Mouse (Mus musculus): ENCODE results near the gene Elf2.
"Not testable (repeated sequence)": the region's sequence is repeated elsewhere in the genome, so short reads cannot be mapped to it uniquely, and the experiment has no call there.

The Elf2 gene

DNA sequence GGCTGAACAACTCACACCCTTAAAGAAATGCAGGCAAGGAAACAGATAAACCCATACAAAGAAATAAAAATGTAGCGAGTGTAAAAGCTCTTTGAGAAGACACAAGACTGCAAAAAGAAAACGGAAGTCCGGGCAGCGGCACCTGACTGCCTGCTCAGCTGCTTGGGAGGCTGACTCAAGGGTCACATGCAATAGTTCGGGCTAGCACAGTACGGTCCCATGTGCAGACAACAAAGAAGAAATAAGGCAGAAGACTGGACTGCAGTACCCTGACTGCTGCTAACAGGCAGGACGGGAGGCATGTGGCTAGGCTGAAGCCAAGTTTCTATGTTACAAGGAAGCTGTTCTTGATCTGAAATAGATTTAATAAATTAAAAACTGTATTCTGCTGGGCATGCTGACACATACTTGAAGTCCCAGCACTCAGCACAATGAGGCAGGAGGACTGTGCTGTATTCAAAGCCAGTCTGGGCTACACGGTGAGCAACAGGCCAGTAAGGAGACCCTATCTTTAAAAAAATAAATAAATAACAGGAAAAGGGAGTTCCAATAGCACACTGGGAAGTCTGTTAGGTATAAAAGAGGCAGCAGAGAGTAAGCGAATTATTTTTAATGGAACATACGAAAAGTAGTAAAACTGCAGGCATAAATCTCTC, 7.1 kb downstream of the Elf2 start:
- in situ Hi-C loops (cut with MseI, MboI) = no loop called here

DNA sequence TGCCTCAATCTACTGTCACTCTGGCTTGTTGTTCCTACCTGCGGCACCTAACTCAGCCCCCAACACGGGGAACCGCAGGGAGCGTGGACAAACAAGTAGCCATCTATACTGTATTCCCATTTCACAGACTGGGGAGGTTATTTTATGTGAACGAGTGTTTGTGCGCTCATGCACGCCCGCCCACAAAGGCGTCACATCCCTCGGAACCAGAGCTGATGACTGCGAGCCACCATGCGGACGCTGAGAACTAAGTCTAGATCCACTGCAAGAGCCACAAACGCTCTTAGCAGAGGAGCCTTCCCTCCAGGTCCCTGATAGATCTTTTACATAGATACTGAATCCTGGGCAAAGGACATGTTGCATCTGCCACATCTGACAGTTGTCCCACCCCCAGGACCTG, 10.4 kb downstream of the Elf2 start:
- in situ Hi-C loops (cut with MseI, MboI) = no loop called here

DNA sequence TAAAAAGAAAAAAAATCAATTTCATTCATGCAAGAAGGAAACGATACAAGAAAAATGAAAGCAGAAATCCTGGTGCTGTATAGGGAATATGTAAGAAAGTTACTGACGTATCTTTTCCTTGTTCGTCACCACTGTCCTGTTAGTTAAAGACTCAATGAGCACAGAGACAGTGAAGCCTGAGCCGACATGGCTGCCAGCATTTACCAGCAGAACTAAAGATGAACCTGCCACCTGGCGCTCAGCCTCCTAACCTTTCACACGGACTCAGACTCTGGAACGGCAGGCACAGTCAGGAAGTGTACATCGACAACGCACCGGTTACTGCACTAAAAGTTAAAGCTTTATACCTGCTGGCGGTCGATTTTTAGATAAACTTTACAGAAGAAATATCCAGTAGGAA, 11.9 kb downstream of the Elf2 start:
- in situ Hi-C loops (cut with MseI, MboI) = no loop called here

- in situ Hi-C loops (cut with MseI, MboI) = no loop called here
These were observed 12.6 kb downstream of the Elf2 start for GRCm38 (mm10) chr3:51327817-51328216.

- in situ Hi-C loops (cut with MseI, MboI) = no loop called here
These were observed 13.1 kb downstream of the Elf2 start for GRCm38 (mm10) chr3:51327429-51327797.

DNA sequence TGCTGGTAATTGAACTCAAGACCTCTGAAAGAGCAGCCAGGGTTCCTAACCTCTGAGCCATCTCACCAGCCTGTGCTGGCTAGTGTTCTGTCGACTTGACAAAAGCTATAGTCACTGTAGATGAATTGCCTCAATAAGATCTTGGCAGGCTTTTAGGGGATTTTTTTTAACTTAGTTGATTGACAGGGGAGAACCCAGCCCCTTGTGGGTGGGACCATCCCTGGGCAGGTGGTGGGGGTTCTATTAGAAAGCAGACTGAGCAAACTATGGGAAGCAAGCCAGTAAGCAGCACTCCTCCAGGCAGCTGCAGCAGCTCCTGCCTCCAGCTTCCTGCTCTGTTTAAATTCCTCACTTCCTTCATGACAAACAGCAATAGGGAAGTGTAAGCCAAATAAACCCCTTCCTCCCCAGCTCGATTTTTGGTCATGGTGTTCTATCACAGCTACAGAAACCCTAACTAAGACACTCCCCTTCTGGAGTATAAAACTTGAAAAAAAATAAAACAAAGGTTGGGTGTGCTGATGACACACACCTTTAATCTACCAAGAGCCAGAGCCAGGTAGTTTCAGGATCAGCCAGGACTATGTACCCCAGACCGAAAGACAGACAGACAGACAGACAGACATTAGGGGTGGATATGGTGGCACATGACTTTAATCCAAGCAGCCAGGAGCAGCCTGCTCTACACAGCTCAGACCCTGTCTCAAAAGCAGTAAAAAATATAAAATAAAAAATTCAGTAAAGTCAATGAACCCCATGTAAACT, 13.6 kb downstream of the Elf2 start:
- in situ Hi-C loops (cut with MseI, MboI) = no loop called here

DNA sequence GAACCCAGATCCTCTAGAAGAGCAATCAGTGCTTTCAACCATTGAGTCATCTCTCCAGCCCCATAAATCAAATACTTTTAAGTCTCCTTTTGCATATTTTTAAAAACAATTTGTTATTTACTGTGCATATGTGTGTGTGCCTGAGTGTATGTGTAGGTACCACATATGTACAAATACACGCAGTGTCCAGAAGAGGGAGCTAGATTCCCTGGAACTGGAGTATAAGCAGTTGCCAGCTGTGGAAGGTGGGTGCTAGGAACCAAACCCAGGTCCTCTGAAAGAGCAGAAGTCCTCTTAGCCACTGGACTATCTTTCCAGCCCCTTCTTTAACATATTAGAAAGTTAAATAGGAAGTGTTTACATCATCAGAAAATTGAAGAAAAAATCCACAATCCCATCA, 15.0 kb downstream of the Elf2 start:
- in situ Hi-C loops (cut with MseI, MboI) = no loop called here

DNA sequence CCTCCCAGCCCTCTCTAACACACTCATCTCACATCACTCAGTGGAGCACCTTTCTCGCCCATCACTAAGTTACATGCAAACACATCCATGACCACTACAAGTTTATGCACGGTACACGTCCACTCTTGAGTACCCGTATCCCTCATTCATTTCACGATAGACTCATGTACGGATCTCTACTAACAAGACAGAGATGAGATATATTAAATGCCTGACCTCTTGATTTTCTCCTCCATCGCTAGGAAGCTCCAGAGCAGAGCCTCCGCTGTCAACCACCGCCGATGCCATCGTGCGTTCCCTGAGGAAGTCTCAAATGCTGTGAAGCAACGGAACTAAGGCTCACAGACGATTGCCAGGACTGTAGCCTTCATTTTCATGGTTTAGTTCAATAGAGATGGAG, 17.5 kb downstream of the Elf2 start:
- in situ Hi-C loops (cut with MseI, MboI) = no loop called here

GRCm38 (mm10) chr3:51322326-51322725, 18.1 kb downstream of the Elf2 start:
- in situ Hi-C loops (cut with MseI, MboI) = no loop called here

GRCm38 (mm10) chr3:51321141-51321540, 19.3 kb downstream of the Elf2 start:
- in situ Hi-C loops (cut with MseI, MboI) = no loop called here

- in situ Hi-C loops (cut with MseI, MboI) = not testable (repeated sequence)
These were observed 22.4 kb downstream of the Elf2 start for GRCm38 (mm10) chr3:51318053-51318452.

DNA sequence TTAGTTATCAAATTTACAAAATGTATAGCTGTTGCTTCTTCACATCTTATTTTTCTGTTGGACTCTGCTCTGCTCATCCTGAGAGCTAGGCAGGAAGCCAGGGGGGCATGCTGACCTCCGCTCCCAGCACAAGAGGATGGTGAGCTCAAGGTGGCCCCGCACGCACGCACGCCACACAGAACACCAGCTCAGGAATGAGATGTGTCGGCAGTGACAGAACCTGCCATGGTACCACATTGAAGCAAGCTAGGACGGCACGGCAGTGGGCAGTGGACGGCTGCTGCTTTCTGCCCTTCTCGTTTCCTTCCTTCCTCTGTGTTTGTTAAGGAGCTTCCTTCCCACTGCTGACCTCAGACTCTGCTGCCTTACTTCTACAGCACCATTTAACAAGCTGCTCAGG, 23.6 kb downstream of the Elf2 start:
- in situ Hi-C loops (cut with MseI, MboI) = no loop called here

- in situ Hi-C loops (cut with MseI, MboI) = no loop called here
These were observed 28.8 kb downstream of the Elf2 start for GRCm38 (mm10) chr3:51311638-51312037.

DNA sequence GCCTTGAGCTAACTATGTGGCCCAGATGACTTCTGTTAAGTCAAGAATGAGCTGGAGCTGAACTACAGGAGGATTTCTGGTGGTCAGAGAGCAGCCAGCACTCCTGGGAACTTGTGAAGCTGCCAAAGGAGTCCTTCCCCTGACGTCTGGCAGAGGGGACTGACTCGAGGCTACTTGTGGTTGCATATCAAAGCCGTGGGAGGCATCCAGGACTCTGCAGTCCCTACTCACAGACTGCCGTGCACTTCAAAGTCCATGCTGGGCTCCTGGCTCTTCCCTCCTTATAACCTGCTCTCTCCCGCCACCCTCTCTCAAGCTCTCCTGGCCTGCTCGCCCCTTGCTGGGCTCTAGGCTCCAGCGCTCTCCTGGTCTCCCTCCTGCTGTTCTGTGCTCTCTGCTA, 30.4 kb downstream of the Elf2 start:
- in situ Hi-C loops (cut with MseI, MboI) = no loop called here

GRCm38 (mm10) chr3:51306621-51307020, 33.8 kb downstream of the Elf2 start:
- in situ Hi-C loops (cut with MseI, MboI) = no loop called here

DNA sequence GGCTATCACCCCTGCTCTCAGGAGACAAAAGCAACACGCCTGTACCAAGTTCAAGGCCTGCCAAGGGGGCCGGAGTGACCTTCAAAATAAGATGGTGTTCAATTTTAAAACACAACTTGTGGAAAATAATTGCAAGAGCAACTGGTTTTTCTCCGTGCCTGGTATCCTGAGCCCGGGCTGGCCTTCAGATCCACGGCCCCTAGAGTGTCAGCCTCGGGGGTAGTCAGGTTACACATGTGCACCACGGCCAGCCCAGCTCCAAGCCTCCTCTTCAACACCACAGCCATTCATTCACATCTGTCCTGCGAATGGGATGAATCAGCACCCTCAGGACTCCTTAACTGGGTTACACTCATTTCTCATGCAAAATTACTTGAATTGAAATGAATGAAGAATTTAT, 34.5 kb downstream of the Elf2 start:
- in situ Hi-C loops (cut with MseI, MboI) = no loop called here

GRCm38 (mm10) chr3:51302971-51303476, 37.4 kb downstream of the Elf2 start:
- in situ Hi-C loops (cut with MseI, MboI) = no loop called here

GRCm38 (mm10) chr3:51301583-51301982, 38.9 kb downstream of the Elf2 start:
- in situ Hi-C loops (cut with MseI, MboI) = no loop called here

GRCm38 (mm10) chr3:51296790-51297189, 43.7 kb downstream of the Elf2 start:
- in situ Hi-C loops (cut with MseI, MboI) = no loop called here

DNA sequence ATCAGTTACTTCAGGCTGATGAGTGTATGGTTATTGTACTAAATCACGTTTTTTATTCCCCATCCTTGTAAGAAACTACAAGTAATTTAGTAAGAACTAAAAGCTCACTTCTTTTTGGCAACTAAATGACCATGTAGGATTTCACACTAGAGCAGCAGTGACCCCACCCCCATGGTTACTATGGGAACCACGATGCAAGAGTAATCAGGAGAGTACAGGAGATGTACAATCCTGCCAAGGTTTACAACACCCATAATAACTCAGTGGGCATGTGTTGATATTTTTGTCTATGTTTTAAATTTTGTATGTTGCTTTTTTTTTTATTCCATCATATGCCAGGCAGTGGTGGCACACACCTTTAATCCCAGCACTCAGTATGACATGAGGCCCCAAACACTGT, 45.2 kb downstream of the Elf2 start:
- in situ Hi-C loops (cut with MseI, MboI) = no loop called here

DNA sequence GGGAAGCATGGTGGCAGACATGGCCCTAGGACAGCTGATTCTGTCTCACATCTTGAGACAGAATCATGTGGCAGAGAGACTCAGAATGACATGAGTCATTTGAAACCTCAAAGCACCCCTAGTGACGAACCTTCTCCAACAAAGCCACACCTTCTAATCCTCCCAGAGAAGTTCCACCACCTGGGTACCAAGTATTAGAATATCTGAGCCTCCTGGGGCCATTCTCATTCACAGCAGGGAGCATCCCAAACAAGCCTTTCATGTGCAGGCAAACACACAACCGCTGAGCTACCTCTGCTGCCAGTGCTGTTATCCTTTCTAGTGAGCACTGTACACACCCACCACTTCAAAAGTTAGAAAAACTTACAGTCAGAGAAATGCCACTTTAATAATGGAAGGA, 46.2 kb downstream of the Elf2 start:
- in situ Hi-C loops (cut with MseI, MboI) = no loop called here

- in situ Hi-C loops (cut with MseI, MboI) = no loop called here
These were observed 51.3 kb downstream of the Elf2 start for GRCm38 (mm10) chr3:51288880-51289821.

Measured in mouse trophoblast stem cell (cell line).